Mouse (Mus musculus): ENCODE data around the gene Qdpr. TPM values are rescaled to one million over a fixed set of nuclear protein-coding genes. Genes with fewer than 3 reads are reported as not detected.

Qdpr gene
- polyA plus RNA-seq (2015; fragmentation: Nextera tagmentation; extraction: Ambion mirVana): 135 and 139 TPM in 2 replicates

GRCm38 (mm10) chr5:45449831-45450716, at the start of gene Qdpr:
Gene Qdpr, minus strand, starts transcription at chr5:45450236.
- peak within 1 kb of the TSS; percentile 84 for H3K9ac ChIP-seq
- H3K27ac ChIP-seq: peak within 1 kb of the TSS; percentile 78
- peak within 1 kb of the TSS; percentile 72 for H3K4me3 ChIP-seq
- H3K9me3 ChIP-seq: no peaks in the 10 kb centered on the region
- ATAC-seq (ENCODE audit: insufficient number of reproducible peaks, insufficient read depth, low FRiP score, low TSS enrichment, low read depth): peak; percentile 99
- peaks cover 20% of the 10 kb centered on the region for H3K4me1 ChIP-seq
- H3K27me3 ChIP-seq: no peaks in the 10 kb centered on the region
- peak within 1 kb of the TSS; percentile 95 for H3K4me2 ChIP-seq
- H3K36me3 ChIP-seq: no peaks in the 10 kb centered on the region
- WGBS: under 1% methylated on average over 70 of the region's 70 CpGs

- 89% methylated on average over 5 of the region's 5 CpGs for WGBS
Measured at GRCm38 (mm10) chr5:45497564-45497963, 47.5 kb upstream of the Qdpr start.

DNA sequence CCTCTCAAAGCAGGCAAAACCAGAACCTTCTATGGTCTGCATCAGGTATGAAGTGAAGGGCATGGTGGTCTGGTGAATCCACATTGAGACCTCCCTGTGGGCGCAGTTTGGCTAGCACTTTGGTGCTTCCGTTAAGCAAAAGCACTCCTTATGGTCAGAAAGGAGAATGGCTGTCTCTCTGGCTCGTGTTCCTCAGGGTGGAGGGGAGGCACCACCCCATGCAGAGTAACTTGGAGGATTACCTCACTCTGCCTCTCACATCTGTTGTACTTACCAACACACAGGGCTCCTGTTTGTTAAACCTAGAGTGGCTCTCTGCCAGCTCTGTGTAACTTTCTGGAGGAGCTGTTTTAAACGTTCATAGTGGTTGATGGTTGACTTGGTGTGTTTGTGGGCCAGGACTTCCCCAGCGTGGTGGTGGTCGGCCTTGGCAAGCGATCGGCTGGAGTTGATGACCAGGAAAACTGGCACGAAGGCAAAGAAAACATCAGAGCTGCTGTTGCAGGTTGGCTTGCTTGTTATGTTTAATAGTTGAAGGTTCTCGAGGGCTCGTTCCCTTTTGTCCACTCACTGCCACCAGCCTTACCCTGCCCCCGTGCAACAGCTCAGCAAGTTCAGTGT, 47.0 kb upstream of the Qdpr start:
- H3K9ac ChIP-seq: no peak overlapping the region
- H3K4me2 ChIP-seq: no peak overlapping the region
- peaks cover 13% of the 10 kb centered on the region for H3K4me1 ChIP-seq
- 93% methylated on average over 12 of the region's 12 CpGs for WGBS
- no peaks in the 10 kb centered on the region for H3K9me3 ChIP-seq
- ATAC-seq (ENCODE audit: insufficient number of reproducible peaks, insufficient read depth, low FRiP score, low TSS enrichment, low read depth): no peak
- no peaks in the 10 kb centered on the region for H3K27me3 ChIP-seq
- H3K36me3 ChIP-seq: peaks cover 56% of the 10 kb centered on the region
- H3K4me3 ChIP-seq: no peak overlapping the region
- no peak overlapping the region for H3K27ac ChIP-seq

More at GRCm38 (mm10) chr5:45497564-45497963, 47.5 kb upstream of the Qdpr start:
- H3K27ac ChIP-seq: no peak overlapping the region
- H3K4me3 ChIP-seq: no peak overlapping the region
- H3K4me1 ChIP-seq: peaks cover 13% of the 10 kb centered on the region
- H3K4me2 ChIP-seq: no peak overlapping the region
- no peaks in the 10 kb centered on the region for H3K27me3 ChIP-seq
- ATAC-seq (ENCODE audit: insufficient number of reproducible peaks, insufficient read depth, low FRiP score, low TSS enrichment, low read depth): no peak
- H3K9ac ChIP-seq: no peak overlapping the region
- H3K9me3 ChIP-seq: no peaks in the 10 kb centered on the region
- peaks cover 60% of the 10 kb centered on the region for H3K36me3 ChIP-seq

- 88% methylated on average over 4 of the region's 4 CpGs for WGBS
- Histone ChIP-seq H3K27me3 (no peaks in the 10 kb centered on the region), H3K9me3 (no peaks in the 10 kb centered on the region), H3K4me3 (no peak overlapping the region), H3K4me2 (no peak overlapping the region), H3K9ac (no peak overlapping the region), H3K27ac (no peak overlapping the region), H3K36me3 (peaks cover 50% of the 10 kb centered on the region), H3K4me1 (peaks cover 13% of the 10 kb centered on the region)
- no peak for ATAC-seq (ENCODE audit: insufficient number of reproducible peaks, insufficient read depth, low FRiP score, low TSS enrichment, low read depth)
Measured at GRCm38 (mm10) chr5:45496479-45496878, 46.4 kb upstream of the Qdpr start.

- H3K4me1 ChIP-seq: peaks cover 13% of the 10 kb centered on the region
- peaks cover 46% of the 10 kb centered on the region for H3K36me3 ChIP-seq
- no peaks in the 10 kb centered on the region for H3K9me3 ChIP-seq
- H3K9ac ChIP-seq: no peak overlapping the region
- H3K4me3 ChIP-seq: no peak overlapping the region
- no peak overlapping the region for H3K27ac ChIP-seq
- no peaks in the 10 kb centered on the region for H3K27me3 ChIP-seq
- no peak for ATAC-seq (ENCODE audit: insufficient number of reproducible peaks, insufficient read depth, low FRiP score, low TSS enrichment, low read depth)
- H3K4me2 ChIP-seq: no peak overlapping the region
Measured at GRCm38 (mm10) chr5:45496042-45496441, 46.0 kb upstream of the Qdpr start.

GRCm38 (mm10) chr5:45495429-45495975, 45.5 kb upstream of the Qdpr start:
- ATAC-seq (ENCODE audit: insufficient number of reproducible peaks, insufficient read depth, low FRiP score, low TSS enrichment, low read depth): no peak
- H3K9me3 ChIP-seq: no peaks in the 10 kb centered on the region
- peaks cover 42% of the 10 kb centered on the region for H3K36me3 ChIP-seq
- no peaks in the 10 kb centered on the region for H3K27me3 ChIP-seq
- H3K4me1 ChIP-seq: peaks cover 13% of the 10 kb centered on the region
- WGBS: 90% methylated on average over 3 of the region's 3 CpGs
- no peak overlapping the region for H3K4me2 ChIP-seq
- H3K9ac ChIP-seq: no peak overlapping the region; the same call in 1 of the 2 replicates
- H3K4me3 ChIP-seq: no peak overlapping the region
- no peak overlapping the region for H3K27ac ChIP-seq

DNA sequence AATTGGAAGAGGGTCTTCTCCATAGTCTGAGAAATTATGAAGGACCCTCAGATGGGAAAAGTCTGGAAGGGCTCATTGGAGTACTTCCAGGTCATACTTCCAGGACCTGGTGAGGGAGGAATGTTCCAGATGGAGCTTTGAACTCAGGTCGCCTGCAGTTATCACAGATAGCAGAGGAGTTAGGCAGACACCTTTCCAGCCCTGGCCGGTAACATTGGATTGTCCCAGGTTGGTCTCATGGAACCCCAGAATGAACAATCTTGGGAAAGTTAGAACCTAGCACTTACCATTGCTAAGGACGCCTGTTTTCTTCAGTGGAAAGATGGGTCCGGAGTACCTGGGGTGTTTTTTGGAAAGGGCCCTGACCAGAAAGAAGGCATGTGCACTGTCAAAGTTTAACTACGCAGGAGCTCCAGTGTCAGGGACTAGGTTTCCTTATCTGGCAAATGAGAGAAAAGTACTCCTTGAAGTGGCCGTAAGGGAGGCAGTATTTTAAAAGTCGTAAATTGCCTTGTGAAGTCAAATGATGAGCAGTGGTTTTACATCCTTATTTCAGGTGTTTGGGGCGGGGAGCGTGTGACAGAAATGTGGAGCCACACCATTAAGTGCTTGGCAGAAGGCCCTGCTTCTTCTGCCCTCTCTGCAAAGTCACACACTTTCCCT, 44.2 kb upstream of the Qdpr start:
- Histone ChIP-seq H3K9me3 (no peaks in the 10 kb centered on the region), H3K9ac (peak overlapping the region; percentile 90), H3K27ac (peak overlapping the region; percentile 57; the same call in 1 of the 2 replicates), H3K4me3 (peak overlapping the region; percentile 77), H3K4me2 (peak overlapping the region; percentile 71), H3K4me1 (peaks cover 13% of the 10 kb centered on the region), H3K36me3 (peaks cover 31% of the 10 kb centered on the region), H3K27me3 (no peaks in the 10 kb centered on the region)
- no peak for ATAC-seq (ENCODE audit: insufficient number of reproducible peaks, insufficient read depth, low FRiP score, low TSS enrichment, low read depth)
- WGBS: 61% methylated on average over 9 of the region's 9 CpGs

DNA sequence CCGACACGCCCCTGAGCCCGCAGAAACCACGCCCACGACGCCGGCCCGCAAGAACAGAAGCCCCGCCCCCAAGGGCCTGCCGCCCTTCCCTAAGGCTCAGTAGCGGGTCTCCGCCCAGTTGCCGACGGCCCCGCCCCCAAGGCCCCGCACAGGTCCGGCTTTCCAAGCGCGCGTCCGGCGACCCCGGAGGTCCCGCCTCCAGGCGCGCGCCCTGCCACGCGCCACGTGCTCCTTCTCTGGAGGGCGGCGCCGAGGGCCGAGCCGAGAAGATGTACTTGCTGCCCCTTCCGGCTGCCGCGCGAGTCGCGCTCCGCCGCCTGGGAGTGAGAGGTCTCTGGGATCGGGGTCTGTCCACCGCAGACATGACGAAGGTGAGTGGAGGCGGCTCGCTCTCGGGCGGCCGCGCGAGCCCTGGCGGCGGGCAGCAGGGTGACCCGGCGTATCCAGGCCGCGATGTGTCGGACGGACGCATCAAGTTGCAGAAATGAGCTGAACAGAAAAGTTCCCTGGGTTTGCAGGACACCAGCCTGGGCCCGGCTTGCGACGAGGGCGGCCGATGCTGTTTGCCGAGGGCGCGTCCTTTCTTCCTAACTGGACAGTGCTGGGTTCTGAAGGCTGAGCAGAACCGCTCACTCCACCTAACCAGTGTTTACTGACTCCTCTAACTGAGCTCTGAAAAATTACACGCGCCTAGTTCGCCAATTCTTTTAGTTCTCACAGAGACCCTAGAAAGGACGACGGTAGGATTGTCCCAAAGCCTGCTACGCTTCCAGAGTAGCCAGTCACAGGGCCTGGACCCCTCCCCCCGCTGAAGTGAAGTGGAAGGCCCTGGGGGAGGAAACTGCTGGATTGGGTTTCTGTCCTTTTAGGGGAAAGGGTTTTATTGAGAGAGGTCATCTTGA, 43.4 kb upstream of the Qdpr start, which contains the start of gene Lap3:
TSS of gene Lap3 (plus strand) at position 184 of the 902 bp plus-strand sequence.
- H3K36me3 ChIP-seq: peaks cover 25% of the 10 kb centered on the region
- H3K27me3 ChIP-seq: no peaks in the 10 kb centered on the region
- H3K4me2 ChIP-seq: peak within 1 kb of the TSS; percentile 71
- H3K9me3 ChIP-seq: no peaks in the 10 kb centered on the region
- ATAC-seq (ENCODE audit: insufficient number of reproducible peaks, insufficient read depth, low FRiP score, low TSS enrichment, low read depth): peak; percentile 86
- H3K4me3 ChIP-seq: peak within 1 kb of the TSS; percentile 77
- H3K9ac ChIP-seq: peak within 1 kb of the TSS; percentile 90
- under 1% methylated on average over 78 of the region's 78 CpGs for whole genome bisulfite sequencing
- H3K27ac ChIP-seq: peak within 1 kb of the TSS; percentile 57; the same call in 1 of the 2 replicates
- H3K4me1 ChIP-seq: peaks cover 13% of the 10 kb centered on the region

- Histone ChIP-seq H3K27me3 (no peaks in the 10 kb centered on the region), H3K9me3 (no peaks in the 10 kb centered on the region), H3K27ac (no peak overlapping the region), H3K4me1 (peaks cover 13% of the 10 kb centered on the region), H3K4me3 (no peak overlapping the region), H3K36me3 (peaks cover 9% of the 10 kb centered on the region), H3K9ac (no peak overlapping the region), H3K4me2 (no peak overlapping the region)
- ATAC-seq (ENCODE audit: insufficient number of reproducible peaks, insufficient read depth, low FRiP score, low TSS enrichment, low read depth): no peak
- 80% methylated on average over 4 of the region's 4 CpGs for WGBS
Measured at GRCm38 (mm10) chr5:45491776-45492175, 41.7 kb upstream of the Qdpr start.

DNA sequence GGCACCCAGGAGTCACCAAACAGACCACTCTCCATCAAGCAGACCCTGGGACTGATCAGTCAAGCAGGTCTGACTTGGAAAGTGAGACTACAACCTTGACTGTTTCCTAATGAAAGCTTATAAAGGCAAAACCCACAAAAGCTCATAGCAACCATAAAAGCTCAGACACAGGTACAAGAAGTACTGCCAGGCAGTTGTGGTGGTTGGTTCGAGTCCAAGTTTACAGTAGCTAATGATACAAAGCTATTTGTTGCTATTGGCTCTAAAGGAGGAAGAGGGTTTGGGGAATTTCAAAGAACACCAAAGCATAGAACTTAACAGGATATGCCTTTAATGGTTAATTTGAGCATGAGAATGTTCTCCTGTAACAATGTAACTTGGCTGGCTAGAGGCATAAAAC, 33.6 kb upstream of the Qdpr start:
- Histone ChIP-seq H3K4me1 (no peaks in the 10 kb centered on the region), H3K27ac (no peak overlapping the region), H3K4me3 (no peak overlapping the region), H3K9ac (no peak overlapping the region), H3K9me3 (no peaks in the 10 kb centered on the region), H3K36me3 (no peaks in the 10 kb centered on the region), H3K27me3 (no peaks in the 10 kb centered on the region), H3K4me2 (no peak overlapping the region)
- WGBS: 85% methylated on average over 1 of the region's 1 CpGs
- no peak for ATAC-seq (ENCODE audit: insufficient number of reproducible peaks, insufficient read depth, low FRiP score, low TSS enrichment, low read depth)

Measured in embryonic facial prominence, embryonic 13.5 days (tissue).